Mouse (Mus musculus): ENCODE results near the gene Naaladl2.

GRCm38 (mm10) chr3:25052975-25053374, 91.1 kb downstream of the Naaladl2 start:
- TF ChIP-seq GATA1 (IDR thresholded peaks at IDR 0.05; ENCODE audit: borderline replicate concordance, low read length) (no peak), FLI1 (IDR thresholded peaks at IDR 0.05; ENCODE audit: low read length) (no peak)
